Mouse (Mus musculus) skeletal muscle tissue, postnatal 0 days (tissue): Measurements from ENCODE around the gene Tmbim1. TPM values are rescaled to one million over a fixed set of nuclear protein-coding genes. Genes with fewer than 3 reads are reported as not detected.

ENCODE experiments used
- polyA plus RNA-seq: library from polyadenylated mRNA; unstranded; fragments of >200 nt; fragmentation: Nextera tagmentation; extraction: Ambion mirVana; gene quantifications from 2 replicates; pipeline ENCODE4 v1.2.1, GENCODE M21; 2015

Tmbim1 gene
- 62.1 and 64.5 TPM in 2 replicates for polyA plus RNA-seq

GRCm38 (mm10) chr1:74305522-74305921 is at the start of gene Tmbim1:
TSS of gene Tmbim1 (minus strand) at chr1:74305622.

DNA sequence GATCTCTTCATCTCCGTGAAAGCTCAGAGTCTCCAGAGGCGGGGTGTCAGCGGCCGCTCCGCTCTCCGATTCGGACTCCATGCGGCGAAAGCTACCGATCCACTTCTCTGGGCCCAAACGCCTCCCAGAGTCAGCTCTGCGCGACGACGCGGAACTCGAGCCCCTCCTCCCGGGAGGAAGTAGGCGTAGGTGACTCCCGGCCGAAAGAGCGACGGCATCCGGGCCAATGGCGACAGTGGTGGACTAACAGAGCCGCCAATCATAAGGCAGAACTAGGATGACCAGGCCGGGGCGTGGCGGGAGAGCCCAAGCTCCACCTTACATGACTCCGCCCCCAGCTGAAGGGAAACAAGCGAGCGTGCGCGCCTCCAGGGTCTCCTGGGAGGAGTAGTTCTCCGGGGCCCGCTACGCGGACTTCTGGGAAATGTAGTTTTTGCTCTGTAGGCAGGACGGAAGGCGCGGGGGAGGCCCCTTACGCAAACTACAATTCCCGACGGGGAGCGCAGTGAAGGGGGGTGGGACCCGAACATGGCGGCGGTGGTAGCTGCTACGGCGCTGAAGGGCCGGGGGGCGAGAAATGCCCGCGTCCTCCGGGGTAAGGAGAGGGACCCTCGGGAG is 20.8 kb downstream of the Tmbim1 start, which contains the start of the genes Aamp and Pnkd:
TSS of gene Aamp (minus strand) at position 196 of the 618 bp plus-strand sequence.
TSS of gene Pnkd (plus strand) at position 388 of the 618 bp plus-strand sequence.

DNA sequence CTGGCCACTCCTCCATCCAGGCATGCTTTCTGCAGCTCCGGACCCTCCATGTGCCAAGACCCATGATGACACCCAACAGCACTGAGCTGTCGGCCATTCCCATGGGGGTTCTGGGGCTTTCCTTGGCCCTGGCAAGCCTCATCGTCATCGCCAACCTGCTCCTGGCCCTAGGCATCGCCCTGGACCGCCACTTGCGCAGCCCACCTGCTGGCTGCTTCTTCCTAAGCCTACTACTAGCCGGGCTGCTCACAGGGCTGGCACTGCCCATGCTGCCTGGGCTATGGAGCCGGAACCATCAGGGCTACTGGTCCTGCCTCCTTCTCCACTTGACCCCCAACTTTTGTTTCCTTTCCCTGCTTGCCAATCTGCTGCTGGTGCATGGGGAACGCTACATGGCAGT is 26.9 kb downstream of the Tmbim1 start, which contains the start of gene Gpbar1:
TSS of gene Gpbar1 (plus strand) at position 13 of the 400 bp plus-strand sequence.

Other genes starting within 250 kb of the Tmbim1 start
- 72.8 and 77.0 TPM in 2 replicates for gene Tns1, start 181.2 kb downstream of the Tmbim1 start, polyA plus RNA-seq
- 0.10 and 0.51 TPM in 2 replicates for gene Rufy4, start 180.1 kb downstream of the Tmbim1 start, polyA plus RNA-seq
- 0.15 and 0.21 TPM in 2 replicates for gene Cxcr2, start 151.6 kb downstream of the Tmbim1 start, polyA plus RNA-seq
- gene Cxcr1, start 111.0 kb downstream of the Tmbim1 start, polyA plus RNA-seq, result not detected in 2 replicates
- gene Arpc2, start 69.5 kb downstream of the Tmbim1 start, polyA plus RNA-seq, result 211 and 255 TPM in 2 replicates
- gene Gpbar1, start 27.1 kb downstream of the Tmbim1 start, polyA plus RNA-seq, result 0.13 TPM in 1 of 2 replicates, not detected in the other
- 152 and 164 TPM in 2 replicates for gene Aamp, start 20.9 kb downstream of the Tmbim1 start, polyA plus RNA-seq
- gene Pnkd, start 20.7 kb downstream of the Tmbim1 start, polyA plus RNA-seq, result 167 and 186 TPM in 2 replicates
- 0.60 and 0.67 TPM in 2 replicates for gene Catip, start 56.5 kb upstream of the Tmbim1 start, polyA plus RNA-seq
- gene Slc11a1, start 69.6 kb upstream of the Tmbim1 start, polyA plus RNA-seq, result 2.5 and 4.1 TPM in 2 replicates
- 45.5 and 48.2 TPM in 2 replicates for gene Ctdsp1, start 85.9 kb upstream of the Tmbim1 start, polyA plus RNA-seq
- 0.11 and 0.13 TPM in 2 replicates for gene Vil1, start 103.8 kb upstream of the Tmbim1 start, polyA plus RNA-seq
- gene Cnot9, start 200.4 kb upstream of the Tmbim1 start, polyA plus RNA-seq, result 25.0 and 28.0 TPM in 2 replicates
- 21.4 and 22.1 TPM in 2 replicates for gene Plcd4, start 237.3 kb upstream of the Tmbim1 start, polyA plus RNA-seq
- gene Usp37, start 238.7 kb upstream of the Tmbim1 start, polyA plus RNA-seq, result 8.8 and 10.1 TPM in 2 replicates